Mouse (Mus musculus): ENCODE measurements around the gene Eps15.
A peak's percentile ranks its signal among the peaks of the same experiment; 100 is the strongest.

Eps15 gene

DNA sequence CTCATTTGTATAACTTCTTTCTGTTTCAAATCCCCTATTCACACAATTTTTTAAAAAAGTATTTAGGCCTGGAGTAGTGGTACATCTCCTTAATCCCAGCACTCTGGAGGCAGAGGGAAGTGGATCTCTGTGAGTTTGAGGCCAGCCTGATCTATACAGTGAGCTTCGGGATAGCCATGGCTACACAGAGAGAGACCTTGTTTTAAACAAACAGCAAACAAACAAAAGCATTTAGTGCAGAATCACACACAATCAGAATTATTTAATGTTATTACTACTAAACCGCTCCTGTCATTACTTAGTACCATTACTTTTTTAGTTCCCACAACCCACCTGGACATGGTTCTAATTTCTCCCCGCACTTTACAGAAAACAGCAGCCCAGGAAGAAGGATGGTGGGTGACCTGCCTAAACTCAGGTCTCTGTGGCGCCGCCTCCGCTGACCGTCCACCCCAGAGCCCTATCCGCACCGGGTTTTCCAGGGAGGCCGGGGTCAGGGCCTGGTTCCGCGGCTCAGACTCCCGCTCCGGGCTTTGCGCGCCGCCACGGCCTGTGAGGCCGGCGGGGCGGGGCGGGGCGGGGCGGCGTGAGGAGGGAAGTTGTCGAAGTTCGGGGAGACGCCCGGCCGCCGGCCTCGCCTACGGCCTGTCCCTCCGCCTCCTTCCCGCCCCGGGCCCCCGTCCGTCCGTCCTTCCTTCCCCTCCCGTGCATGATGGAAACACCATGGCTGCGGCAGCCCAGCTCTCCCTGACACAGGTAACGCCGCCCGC is at the start of gene Eps15:
Eps15 (plus strand) TSS at position 580 of the 770 bp plus-strand sequence.
- peak; percentile 94 to 97 for DNase-seq (ENCODE audit: inconsistent age in 2 of 2, low spot score in 1 of 2)

DNA sequence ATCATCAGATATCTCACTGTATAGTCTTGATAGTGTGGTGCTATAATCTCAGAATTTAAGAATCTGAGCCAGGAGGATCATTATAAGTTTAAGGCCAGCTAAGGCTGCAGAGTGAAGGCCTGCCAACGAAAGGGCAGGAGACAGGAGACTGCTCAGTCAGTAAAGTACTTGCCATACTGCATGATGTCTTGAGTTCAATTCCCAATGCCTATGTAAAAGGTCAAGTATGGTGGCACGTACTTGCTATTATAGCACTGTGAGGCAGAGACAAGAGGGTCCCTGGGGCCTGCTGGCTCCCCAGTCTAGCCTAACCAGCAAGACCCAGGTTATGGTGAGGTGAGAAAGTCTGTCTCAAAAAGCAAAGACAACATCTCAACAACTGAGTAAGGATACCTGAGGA is 45.9 kb upstream of the Eps15 start, which contains the start of gene Calr4:
Calr4 (plus strand) TSS at position 301 of the 400 bp plus-strand sequence.
- DNase-seq (ENCODE audit: inconsistent age in 2 of 2, low spot score in 1 of 2), result no peak

DNA sequence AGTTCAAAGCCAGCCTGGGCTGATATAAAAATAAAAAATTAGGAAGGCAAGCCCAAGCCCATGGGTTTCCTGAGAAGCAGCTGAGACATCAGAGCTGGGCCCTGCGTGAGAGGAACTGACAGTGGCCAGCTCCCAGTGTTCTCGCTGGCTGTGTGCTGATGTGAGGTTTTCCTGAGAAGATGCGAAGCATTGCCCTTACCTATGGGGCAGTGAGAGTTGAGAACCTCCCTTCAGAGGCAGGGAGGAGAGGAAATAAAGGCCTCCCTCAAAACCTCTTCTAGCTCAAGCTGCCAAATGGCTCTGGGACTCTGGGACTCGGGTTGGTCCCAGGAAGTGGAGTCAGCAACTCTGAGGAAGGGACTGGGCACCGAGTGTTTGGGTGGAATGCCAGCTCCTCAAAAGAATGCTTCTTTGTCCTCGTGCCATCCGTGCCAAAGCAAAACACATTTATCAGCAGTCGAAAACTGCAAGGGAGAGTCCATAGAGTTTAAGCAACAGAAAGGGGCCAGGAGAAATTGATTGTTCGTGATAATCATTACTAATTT is 45.2 kb upstream of the Eps15 start:
- no peak for DNase-seq (ENCODE audit: inconsistent age in 2 of 2, low spot score in 1 of 2)

DNA sequence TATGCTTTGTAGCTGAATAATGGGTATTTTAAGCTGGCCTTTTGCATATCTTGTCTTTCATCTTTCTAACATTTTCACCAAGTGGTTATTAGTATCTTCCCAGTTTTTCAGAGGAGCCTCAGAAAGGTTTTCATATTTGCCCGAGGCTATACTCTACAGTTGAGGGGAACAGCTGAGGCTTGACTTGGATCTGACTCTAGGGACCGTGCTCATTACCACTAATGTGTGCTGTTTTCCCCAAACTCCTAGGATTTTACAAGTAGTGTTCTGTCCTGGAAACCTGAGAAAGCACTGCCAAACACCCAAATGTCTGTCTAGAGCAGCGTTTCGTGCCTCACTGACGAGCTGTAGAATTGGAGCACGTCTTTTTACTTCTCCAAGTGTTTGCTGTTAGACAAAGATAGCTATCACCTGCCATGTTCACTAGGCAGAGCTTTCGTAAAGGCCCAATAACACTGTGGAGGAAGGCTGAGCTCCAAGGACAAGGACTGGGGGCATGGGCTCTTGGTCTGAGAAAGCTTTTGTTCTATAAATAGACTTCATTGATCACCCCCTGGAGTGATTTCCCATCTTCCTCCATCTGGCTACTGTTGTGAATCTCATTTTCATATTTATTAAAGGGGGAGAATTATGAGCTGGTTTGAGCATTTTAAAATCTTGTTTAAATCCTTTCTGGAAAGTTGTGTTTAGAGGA is 43.7 kb upstream of the Eps15 start:
- DNase-seq (ENCODE audit: inconsistent age in 2 of 2, low spot score in 1 of 2), result no peak

DNA sequence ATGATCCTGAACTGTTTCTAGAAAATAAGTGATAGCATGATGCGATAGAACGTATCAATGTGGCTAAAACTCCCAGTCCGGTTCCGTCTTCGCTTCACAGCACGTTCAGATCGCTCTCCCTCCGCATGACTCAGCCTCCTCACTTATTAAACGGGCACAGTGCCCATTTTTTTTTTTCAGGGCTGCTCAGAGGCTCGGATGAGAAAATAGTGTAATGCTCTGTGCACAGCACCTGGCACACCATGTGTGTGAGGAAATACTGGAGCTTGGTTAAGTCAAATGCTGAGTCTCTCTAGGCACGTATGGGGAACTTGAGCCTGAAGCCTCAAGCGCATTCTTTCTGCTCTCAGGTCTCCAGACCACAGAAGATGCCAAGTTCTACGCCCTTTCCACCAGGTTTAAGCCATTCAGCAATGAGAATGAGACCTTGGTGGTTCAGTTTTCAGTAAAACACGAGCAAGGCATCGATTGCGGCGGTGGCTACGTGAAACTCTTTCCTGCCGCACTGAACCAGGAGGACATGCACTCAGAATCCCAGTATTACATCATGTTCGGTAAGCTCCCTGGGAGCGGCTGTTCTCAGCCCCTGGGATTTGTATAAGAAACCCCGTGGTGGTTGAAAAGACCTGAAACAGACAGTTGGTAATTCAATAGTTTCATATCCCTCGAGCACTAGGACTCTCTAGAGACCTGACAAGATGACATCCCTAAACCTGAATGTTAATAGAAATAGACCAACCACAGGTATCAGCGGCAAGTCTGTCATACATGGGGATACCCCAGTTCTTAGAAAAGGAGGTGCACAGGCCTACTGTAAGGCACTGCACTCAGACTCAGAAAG is 41.4 kb upstream of the Eps15 start:
- DNase-seq (ENCODE audit: inconsistent age in 2 of 2, low spot score in 1 of 2), result peak; percentile 76 to 88

DNA sequence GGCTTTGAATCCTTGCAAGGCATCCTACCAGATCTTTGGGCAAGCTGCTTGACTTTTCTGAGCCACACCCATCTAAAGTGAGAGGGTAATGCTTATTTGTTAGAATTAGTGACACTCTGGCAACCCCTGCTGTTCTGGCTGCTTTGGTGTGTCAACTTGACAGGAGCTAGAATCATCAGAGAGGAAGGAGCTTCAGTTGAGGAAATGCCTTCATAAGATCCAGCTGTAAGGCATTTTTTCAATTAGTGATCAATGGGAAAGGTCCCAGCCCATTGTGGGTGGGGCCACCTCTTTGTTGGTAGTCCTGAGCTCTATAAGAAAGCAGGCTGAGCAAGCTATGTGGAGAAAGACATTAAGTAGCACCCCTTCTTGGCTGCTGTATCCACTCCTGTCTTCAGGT is 38.8 kb upstream of the Eps15 start:
- no peak for DNase-seq (ENCODE audit: inconsistent age in 2 of 2, low spot score in 1 of 2)

DNA sequence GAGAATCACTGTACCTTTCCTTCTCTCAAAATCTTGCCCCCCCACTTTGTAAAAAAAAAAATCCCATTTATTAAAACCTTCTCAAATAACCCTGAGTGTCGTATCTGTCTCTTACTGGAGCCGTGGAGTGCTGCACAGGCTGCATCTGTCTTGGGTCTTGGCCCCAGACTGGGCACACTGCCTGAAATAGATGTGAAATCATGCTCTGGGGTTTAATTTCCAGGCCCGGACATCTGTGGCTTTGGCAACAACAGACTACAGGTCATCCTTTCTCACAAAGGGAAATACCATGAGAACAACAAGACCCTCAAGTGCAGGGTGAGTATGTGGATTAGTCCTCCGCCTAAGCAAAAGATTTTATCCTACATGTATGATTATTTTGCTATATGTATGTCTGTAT is 38.1 kb upstream of the Eps15 start:
- peak; percentile 52 to 65 for DNase-seq (ENCODE audit: inconsistent age in 2 of 2, low spot score in 1 of 2)

DNA sequence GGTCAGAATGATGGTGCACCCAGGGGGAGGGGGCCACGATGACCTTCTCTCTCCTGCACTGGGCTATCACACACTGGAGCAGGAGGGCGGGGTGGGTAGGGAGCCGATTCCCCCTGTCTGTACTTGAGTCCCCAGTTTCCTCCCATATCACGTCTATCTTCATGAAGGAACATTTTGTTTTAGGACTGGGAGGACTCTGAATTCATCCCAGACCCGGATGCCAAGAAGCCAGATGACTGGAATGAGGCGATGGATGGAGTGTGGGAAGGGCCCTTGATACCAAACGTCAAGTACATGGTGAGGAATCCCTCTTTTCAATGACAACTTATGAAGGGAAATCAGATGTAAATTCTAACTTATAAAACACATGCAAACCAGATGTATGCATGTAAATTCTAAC is 35.6 kb upstream of the Eps15 start:
- no peak for DNase-seq (ENCODE audit: inconsistent age in 2 of 2, low spot score in 1 of 2)

DNA sequence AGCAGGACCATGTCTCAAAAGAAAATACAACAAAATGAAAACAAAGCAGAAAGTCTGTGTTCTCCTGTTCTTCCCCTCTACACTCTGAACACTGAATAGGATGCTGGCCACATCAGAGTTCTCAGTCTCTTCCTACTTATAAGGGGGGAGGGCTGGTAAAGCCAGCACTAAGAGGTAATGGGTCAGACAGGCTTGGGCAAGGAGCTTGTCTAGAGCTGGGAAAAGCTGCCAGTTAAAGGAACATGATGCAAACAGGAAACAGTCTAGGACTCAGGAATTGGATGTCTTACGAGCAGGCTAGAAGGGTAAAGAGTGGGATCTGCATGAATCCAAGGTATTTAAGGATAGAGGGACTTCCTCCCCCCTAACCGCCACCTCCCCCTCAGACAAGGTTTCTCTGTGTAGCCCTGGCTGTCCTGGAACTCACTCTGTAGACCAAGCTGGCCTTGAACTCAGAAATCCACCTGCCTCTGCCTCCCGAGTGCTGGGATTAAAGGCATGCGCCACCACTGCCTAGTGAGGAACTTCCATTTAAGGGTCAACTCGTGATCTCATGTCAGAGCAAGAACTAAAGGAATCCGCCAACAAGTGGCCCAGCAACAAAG is 35.0 kb upstream of the Eps15 start:
- DNase-seq (ENCODE audit: inconsistent age in 2 of 2, low spot score in 1 of 2), result no peak

DNA sequence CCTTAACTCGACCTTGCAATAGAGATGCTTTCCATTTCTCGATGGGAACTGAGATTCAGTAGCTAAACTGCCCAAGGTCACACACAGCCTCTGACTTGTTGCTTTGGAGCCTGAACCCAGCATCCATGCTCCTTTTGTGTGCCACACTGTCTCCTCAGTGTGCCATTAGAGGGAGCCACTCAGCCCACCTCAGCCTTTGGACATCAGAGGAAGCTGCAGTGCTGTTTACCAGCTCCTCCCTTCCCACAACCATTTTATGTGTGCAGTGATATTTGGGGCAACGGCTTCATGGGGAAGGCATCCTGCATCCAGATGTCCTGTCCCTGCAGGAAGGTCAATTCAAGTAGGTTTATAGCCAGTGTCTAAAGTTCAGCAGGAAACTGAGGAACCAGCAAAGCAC is 28.5 kb upstream of the Eps15 start:
- DNase-seq (ENCODE audit: inconsistent age in 2 of 2, low spot score in 1 of 2), result peak; percentile 38 to 76

DNA sequence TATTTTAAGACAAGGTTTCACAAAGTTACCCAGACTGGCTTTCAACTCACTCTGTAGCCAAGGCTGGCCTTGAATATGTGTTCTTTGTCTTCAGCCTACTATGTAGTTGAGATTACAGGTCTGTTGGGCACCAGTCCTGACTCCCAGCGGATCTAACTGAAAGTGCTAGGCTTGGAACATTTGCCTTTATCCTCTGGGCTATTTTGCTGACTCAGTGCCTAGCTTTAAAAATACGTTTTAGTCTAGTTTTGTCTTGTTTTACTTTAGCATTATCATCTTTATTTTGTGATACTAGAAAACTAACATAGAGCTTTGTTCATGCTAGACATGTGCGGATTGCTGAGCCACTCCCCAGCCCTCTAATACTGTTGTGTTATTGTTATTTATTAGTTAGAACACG is 27.9 kb upstream of the Eps15 start:
- DNase-seq (ENCODE audit: inconsistent age in 2 of 2, low spot score in 1 of 2), result no peak

DNA sequence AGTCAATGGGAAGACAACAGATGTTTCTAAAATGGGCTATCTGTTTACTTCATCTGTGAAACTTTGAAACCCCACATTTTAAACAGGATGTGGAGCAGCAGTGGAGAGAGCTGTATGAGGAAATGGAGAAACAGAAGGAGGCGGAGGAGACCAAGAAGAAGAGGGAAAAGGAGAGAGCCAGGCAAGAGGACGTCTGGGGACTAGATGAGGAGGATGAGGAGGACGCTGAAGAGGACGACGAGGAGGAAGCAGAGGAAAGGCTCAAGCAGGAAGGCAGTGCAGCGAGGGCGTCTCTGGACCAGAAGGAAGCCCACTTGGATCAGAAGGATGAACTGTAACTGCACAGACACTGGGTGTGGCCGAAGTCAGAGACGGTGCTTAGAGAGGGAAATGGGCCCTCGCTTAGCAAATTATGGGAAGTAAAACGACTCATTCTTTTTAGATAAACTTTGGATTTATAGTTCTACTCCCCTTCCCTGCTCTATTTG is 26.4 kb upstream of the Eps15 start:
- DNase-seq (ENCODE audit: inconsistent age in 2 of 2, low spot score in 1 of 2), result no peak

DNA sequence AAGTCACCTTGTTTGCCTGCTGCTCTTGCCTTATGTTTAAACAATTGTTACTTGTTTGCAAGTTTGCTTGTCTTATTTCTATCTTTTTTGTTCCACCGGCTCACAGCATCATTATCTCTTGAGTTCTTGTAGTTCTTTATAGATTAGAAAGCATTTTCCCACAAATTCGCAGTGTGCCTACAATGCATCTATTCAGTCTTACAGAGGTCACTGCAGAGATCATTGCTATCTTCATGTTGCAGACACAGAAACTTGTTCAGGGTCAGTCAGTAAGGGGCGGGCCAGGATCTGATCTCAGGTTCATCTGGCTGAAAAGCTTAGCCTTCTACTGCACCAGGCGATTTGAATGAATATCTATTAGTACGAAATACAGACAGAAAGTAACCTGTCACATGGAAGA is 25.6 kb upstream of the Eps15 start:
- DNase-seq (ENCODE audit: inconsistent age in 2 of 2, low spot score in 1 of 2), result no peak

DNA sequence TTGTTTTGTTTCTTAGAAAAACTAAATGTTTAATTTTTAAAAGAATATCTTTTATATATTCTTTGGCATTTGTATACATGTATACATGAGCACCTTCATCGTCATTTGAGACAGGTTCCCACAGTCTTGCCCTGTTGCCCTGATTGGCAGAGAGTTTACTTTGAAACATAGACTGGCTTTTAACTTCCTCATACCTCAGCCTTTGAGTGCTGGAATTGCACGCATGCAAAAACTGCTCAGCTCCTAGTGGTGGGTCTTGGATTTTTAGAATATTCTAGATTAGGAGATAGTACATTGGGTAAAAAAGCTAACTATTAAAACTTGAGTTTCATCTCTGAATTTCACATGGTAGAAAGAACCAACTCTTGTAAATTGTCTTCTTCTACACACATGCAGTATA is 24.7 kb upstream of the Eps15 start:
- DNase-seq (ENCODE audit: inconsistent age in 2 of 2, low spot score in 1 of 2), result no peak

DNA sequence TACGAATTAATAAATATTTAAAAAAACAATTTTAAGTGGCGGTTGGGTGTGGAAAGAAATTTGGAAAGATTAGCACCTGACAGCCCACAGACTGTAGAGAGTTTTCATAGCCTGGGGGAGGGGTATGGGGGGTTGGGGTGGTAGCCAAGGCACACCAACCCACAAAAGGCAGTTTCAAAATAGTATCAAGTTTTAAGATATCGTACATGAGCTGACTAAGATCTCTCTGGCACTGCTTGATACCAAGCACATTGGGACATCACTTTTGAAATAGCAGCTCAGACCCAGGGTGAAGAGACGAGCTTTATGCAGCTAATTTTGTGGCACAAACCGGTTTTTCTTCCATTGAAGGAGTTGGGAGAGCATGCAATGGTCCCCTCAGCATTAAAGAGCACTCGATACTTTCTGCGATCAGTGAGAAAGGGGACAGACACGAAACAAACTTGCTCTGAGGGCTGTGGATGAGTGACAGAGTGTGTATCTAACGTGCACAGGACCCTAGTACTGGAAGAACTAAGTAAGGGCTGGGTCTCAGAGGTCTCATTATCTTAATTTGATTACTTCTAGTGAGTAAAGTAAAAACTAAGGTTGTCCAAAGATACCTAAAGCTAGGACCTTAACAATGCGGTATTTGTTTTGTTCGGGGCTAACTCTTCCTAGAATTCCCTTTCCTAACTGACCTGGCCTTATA is 24.2 kb upstream of the Eps15 start:
- DNase-seq (ENCODE audit: inconsistent age in 2 of 2, low spot score in 1 of 2), result no peak

DNA sequence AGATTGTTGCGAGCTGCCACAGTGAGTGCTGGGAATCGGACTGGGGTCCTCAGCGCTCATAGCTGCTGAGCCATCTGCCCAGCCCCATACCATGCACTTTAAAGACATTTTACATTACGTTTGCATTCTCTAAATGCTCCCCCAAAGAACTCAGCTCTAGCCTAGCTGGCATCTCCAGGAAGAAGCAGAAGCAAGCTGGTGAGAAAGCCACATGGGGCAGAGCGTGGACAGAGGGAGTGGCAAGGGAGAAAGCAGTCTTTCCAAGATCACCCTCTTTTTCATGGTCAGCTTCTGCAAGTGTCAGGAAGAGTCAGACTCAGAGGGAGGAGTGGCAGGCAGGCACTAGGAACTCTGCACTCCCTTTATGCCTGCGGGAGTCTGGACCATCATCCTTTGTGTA is 23.3 kb upstream of the Eps15 start:
- DNase-seq (ENCODE audit: inconsistent age in 2 of 2, low spot score in 1 of 2), result no peak

DNA sequence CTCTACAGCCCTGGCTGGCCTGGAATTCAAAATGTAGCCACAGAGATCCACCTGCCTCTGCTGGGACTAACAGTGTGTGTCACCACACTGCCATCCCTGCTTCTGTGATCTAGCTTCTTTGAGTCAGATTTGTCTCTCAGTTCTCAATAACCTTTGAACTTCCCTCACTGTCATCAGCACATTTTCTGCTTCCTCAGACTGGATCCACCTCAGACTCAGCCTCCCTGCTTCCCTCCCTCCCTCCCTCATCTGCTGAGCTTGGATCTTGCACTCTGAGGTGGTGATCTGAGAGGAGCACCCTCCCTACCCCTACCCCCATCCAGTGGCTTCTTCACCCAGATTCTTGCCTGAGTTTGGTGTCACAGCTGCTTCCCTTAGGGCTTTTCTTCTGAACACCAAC is 22.4 kb upstream of the Eps15 start:
- DNase-seq (ENCODE audit: inconsistent age in 2 of 2, low spot score in 1 of 2), result no peak

DNA sequence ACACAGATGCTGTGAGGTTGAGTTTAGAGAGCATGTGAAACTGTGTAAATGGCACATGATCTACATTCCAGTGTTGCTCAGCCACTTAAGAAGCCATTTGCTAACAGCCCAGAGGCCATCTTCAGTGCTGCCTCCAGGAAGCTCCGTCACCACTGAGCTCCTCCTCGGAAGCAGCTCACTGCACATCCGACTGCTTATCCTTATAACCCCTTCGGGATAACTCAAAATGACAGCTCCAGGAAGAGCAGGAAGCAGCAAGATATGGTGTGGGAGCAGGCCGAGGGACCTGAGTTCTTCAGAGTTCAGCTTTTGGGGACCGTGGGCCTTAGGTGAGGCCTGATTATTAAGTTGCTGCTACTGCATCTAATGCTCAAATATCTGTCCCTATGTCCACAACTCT is 18.0 kb upstream of the Eps15 start:
- no peak for DNase-seq (ENCODE audit: inconsistent age in 2 of 2, low spot score in 1 of 2)

DNA sequence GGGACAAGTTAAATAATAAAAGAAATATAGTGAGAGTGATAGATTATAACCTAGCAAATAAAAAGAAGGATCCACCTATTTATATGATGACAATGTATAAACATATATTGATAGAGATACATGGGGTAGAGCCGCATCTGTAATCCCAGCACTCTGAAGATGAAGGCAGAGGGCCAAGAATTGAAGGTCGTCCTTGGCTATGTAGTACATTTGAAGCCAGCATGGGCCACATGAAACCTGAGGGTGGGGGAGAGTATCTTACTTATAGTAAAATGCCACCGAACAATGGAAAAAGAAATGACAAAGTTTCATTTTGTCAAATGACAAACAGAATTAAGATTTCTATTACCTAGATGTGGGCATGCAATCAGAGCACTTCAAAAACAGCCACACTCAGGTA is 14.0 kb upstream of the Eps15 start:
- DNase-seq (ENCODE audit: inconsistent age in 2 of 2, low spot score in 1 of 2), result peak; percentile 67 to 80

DNA sequence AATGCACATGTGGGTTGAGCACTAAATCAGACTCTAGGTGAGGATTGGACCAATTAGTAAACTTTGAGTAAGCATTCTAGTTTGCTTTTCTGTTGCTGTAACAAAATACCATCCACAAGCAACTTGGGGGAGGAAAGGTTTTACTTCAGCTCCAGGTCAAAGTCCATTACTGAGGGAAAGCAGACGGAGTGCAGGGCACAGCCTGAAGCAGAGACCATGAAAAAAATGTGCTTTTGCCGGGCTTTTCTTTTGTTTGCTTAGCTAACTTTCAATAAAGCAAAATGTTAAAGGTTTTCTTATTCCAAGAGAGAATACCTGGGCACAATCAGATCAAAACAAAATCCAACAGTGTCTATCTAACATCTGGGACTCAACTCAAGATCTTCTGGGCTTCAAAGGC is 13.3 kb upstream of the Eps15 start:
- no peak for DNase-seq (ENCODE audit: inconsistent age in 2 of 2, low spot score in 1 of 2)

Measured in adrenal gland, adult (tissue).